Mouse (Mus musculus) liver, adult 2 months (tissue): ENCODE measurements around the gene Uba3. TPM values are rescaled to one million over a fixed set of nuclear protein-coding genes. Genes with fewer than 3 reads are reported as not detected.

Experiments used
- DNase-seq: peaks from one replicate; pipeline ENCODE4 v3.0.0-alpha.2; 2011; ENCODE audit warnings: low read depth, low spot score; ENCODE audit errors: extremely low read depth
- H3K27ac ChIP-seq: fragments of 200-500 bp; replicated peaks from 2 replicates; pipeline ENCODE4 v1.5.1; 2012; ENCODE audit warnings: low read depth, mild to moderate bottlenecking, control low read depth, inconsistent platforms, low read length; ENCODE audit not compliant: insufficient read depth
- H3K27me3 ChIP-seq: fragments of 200-500 bp; 2 replicates; pipeline ENCODE4 v1.6.1; 2012; ENCODE audit warnings: mild to moderate bottlenecking, moderate library complexity, low read length, inconsistent platforms; ENCODE audit not compliant: control insufficient read depth, insufficient read depth
- H3K36me3 ChIP-seq: fragments of 200-500 bp; 2 replicates; pipeline ENCODE4 v1.6.1; 2012; ENCODE audit warnings: low read length, inconsistent platforms; ENCODE audit not compliant: control insufficient read depth, insufficient read depth
- H3K4me1 ChIP-seq: fragments of 200-500 bp; 2 replicates; pipeline ENCODE4 v1.6.1; 2011; ENCODE audit warnings: low read length; ENCODE audit not compliant: control insufficient read depth, insufficient read depth
- H3K4me3 ChIP-seq: fragments of 200-500 bp; 2 replicates; pipeline ENCODE4 v1.5.1; 2011; ENCODE audit warnings: low read depth, mild to moderate bottlenecking, control low read depth, low read length, moderate library complexity; ENCODE audit not compliant: insufficient read depth
- H3K79me2 ChIP-seq: fragments of 200-500 bp; 2 replicates; pipeline ENCODE4 v1.6.1; 2012; ENCODE audit warnings: inconsistent platforms, mild to moderate bottlenecking, low read length, moderate library complexity; ENCODE audit not compliant: control insufficient read depth, insufficient read depth
- H3K9ac ChIP-seq: fragments of 200-500 bp; 2 replicates; pipeline ENCODE4 v1.6.1; 2012; ENCODE audit warnings: low read depth, mild to moderate bottlenecking, control low read depth, inconsistent platforms, low read length
- CTCF ChIP-seq: fragments of 200-500 bp; IDR thresholded peaks from 2 replicates; pipeline ENCODE4 v1.5.1; 2011; ENCODE audit warnings: low read depth, low read length, control low read depth
- POLR2A ChIP-seq: fragments of 200-500 bp; IDR thresholded peaks from 2 replicates; pipeline ENCODE4 v1.6.1; 2011; ENCODE audit warnings: low read length, control low read depth; ENCODE audit not compliant: insufficient read depth; ENCODE audit errors: extremely low read depth
- WGBS: fragments of 180-500 bp; shearing (Covaris S2); methylation state at CpG from one replicate; pipeline ENCODE4 v1.1.7; 2018; 5-methylcytosine and 5-hydroxymethylcytosine counted together
- polyA plus RNA-seq: library from polyadenylated mRNA; depleted of rRNA; stranded (reverse); fragments of >200 nt; gene quantifications from 2 replicates; pipeline ENCODE4 v1.2.3, GENCODE M21; 2012
- total RNA-seq: library from RNA; depleted of rRNA; stranded (reverse); fragments of >200 nt; gene quantifications from 2 replicates; pipeline ENCODE4 v1.2.3, GENCODE M21; 2014

Gene Uba3
- total and polyA plus RNA-seq, 2 experiments = 6.6 to 38.0 TPM

- WGBS = 94% methylated on average over 1 of the region's 1 CpGs
- no peak overlapping the region for H3K27ac ChIP-seq
- H3K4me1 ChIP-seq = no peaks in the 10 kb centered on the region
- H3K9ac ChIP-seq = no peak overlapping the region
- TF ChIP-seq CTCF = no peak
- no peak for TF ChIP-seq POLR2A
- H3K4me3 ChIP-seq = no peak overlapping the region
- peaks cover 2% of the 10 kb centered on the region; the same call in 1 of the 2 replicates for H3K79me2 ChIP-seq
- no peaks in the 10 kb centered on the region for H3K27me3 ChIP-seq
- H3K36me3 ChIP-seq = peaks cover 11% of the 10 kb centered on the region; the same call in 1 of the 2 replicates
- DNase-seq = no peak
Measured at GRCm38 (mm10) chr6:97226083-97226491, 20.6 kb upstream of the Uba3 start.

- no peak for DNase-seq
- TF ChIP-seq POLR2A (no peak), CTCF (no peak)
- H3K27me3 ChIP-seq = no peaks in the 10 kb centered on the region
- no peak overlapping the region for H3K27ac ChIP-seq
- H3K79me2 ChIP-seq = peaks cover 2% of the 10 kb centered on the region; the same call in 1 of the 2 replicates
- no peak overlapping the region for H3K9ac ChIP-seq
- H3K4me3 ChIP-seq = no peak overlapping the region
- H3K36me3 ChIP-seq = peaks cover under 1% of the 10 kb centered on the region
- WGBS = 99% methylated on average over 8 of the region's 8 CpGs
- no peaks in the 10 kb centered on the region for H3K4me1 ChIP-seq
Measured at GRCm38 (mm10) chr6:97224505-97224904, 19.1 kb upstream of the Uba3 start.

GRCm38 (mm10) chr6:97223566-97223965 lies 18.1 kb upstream of the Uba3 start:
- Histone ChIP-seq H3K4me3 (no peak overlapping the region), H3K27ac (no peak overlapping the region), H3K9ac (no peak overlapping the region), H3K4me1 (no peaks in the 10 kb centered on the region), H3K79me2 (peaks cover 2% of the 10 kb centered on the region; the same call in 1 of the 2 replicates), H3K27me3 (no peaks in the 10 kb centered on the region), H3K36me3 (no peaks in the 10 kb centered on the region; the same call in 1 of the 2 replicates)
- DNase-seq = no peak
- TF ChIP-seq CTCF (no peak), POLR2A (no peak)
- WGBS = 88% methylated on average over 4 of the region's 4 CpGs

- DNase-seq = no peak
- no peak overlapping the region for H3K4me3 ChIP-seq
- WGBS = 75% methylated on average over 5 of the region's 5 CpGs
- no peak overlapping the region for H3K27ac ChIP-seq
- H3K9ac ChIP-seq = no peak overlapping the region
- H3K27me3 ChIP-seq = no peaks in the 10 kb centered on the region
- no peaks in the 10 kb centered on the region; the same call in 1 of the 2 replicates for H3K36me3 ChIP-seq
- peaks cover 2% of the 10 kb centered on the region; the same call in 1 of the 2 replicates for H3K79me2 ChIP-seq
- no peak for TF ChIP-seq POLR2A
- no peak for TF ChIP-seq CTCF
- H3K4me1 ChIP-seq = no peaks in the 10 kb centered on the region
Measured at GRCm38 (mm10) chr6:97222931-97223467, 17.6 kb upstream of the Uba3 start.

- Histone ChIP-seq H3K4me3 (no peak overlapping the region), H3K27me3 (no peaks in the 10 kb centered on the region), H3K36me3 (no peaks in the 10 kb centered on the region; the same call in 1 of the 2 replicates), H3K4me1 (no peaks in the 10 kb centered on the region), H3K79me2 (peaks cover 3% of the 10 kb centered on the region; the same call in 1 of the 2 replicates), H3K9ac (no peak overlapping the region), H3K27ac (no peak overlapping the region)
- WGBS = 83% methylated on average over 6 of the region's 6 CpGs
- TF ChIP-seq CTCF (no peak), POLR2A (no peak)
- DNase-seq = no peak
Measured at GRCm38 (mm10) chr6:97222321-97222720, 16.9 kb upstream of the Uba3 start.
